Mouse (Mus musculus): ENCODE data around the gene Mdm1.
"Not testable (repeated sequence)": the region's sequence is repeated elsewhere in the genome, so short reads cannot be mapped to it uniquely, and the experiment has no call there.

Mdm1 gene

GRCm38 (mm10) chr10:118215719-118216393 lies 74.2 kb downstream of the Mdm1 start:
- not testable (repeated sequence) for DNase-seq (ENCODE audit: low read depth, low spot score)

Data from retina, adult 2 months (tissue).